Mouse (Mus musculus) cerebellum, adult 2 months (tissue): ENCODE data around the gene Tbc1d22a. TPM values are rescaled to one million over a fixed set of nuclear protein-coding genes. Genes with fewer than 3 reads are reported as not detected.

Experiments used
- DNase-seq, 2 experiments: peaks; one replicate each; pipeline ENCODE4 v3.0.0; 2021
- H3K27ac ChIP-seq: fragments of 200-500 bp; 2 replicates; pipeline ENCODE4 v1.5.1; 2012; ENCODE audit warnings: low read length, control low read depth, inconsistent platforms; ENCODE audit not compliant: insufficient read depth
- H3K27me3 ChIP-seq: fragments of 200-500 bp; 2 replicates; pipeline ENCODE4 v1.6.1; 2012; ENCODE audit warnings: inconsistent platforms, mild to moderate bottlenecking, low read length, moderate library complexity; ENCODE audit not compliant: control insufficient read depth, insufficient read depth
- H3K4me1 ChIP-seq: fragments of 200-500 bp; 2 replicates; pipeline ENCODE4 v1.6.1; 2011; ENCODE audit warnings: low read length; ENCODE audit not compliant: control insufficient read depth, insufficient read depth
- H3K4me3 ChIP-seq: fragments of 200-500 bp; replicated peaks from 2 replicates; pipeline ENCODE3; 2011; ENCODE audit warnings: mild to moderate bottlenecking, low read depth, low read length, control low read depth; ENCODE audit not compliant: insufficient read depth
- CTCF ChIP-seq: fragments of 200-500 bp; IDR thresholded peaks from 2 replicates; pipeline ENCODE4 v1.5.1; 2011; ENCODE audit warnings: low read depth, mild to moderate bottlenecking, control low read depth, low read length, moderate library complexity, borderline replicate concordance; ENCODE audit not compliant: insufficient read depth
- POLR2A ChIP-seq: fragments of 200-500 bp; IDR thresholded peaks from 2 replicates; pipeline ENCODE4 v1.6.1; 2011; ENCODE audit warnings: low read length, control low read depth, borderline replicate concordance; ENCODE audit not compliant: insufficient read depth
- WGBS: fragments of 180-500 bp; shearing (Covaris S2); methylation state at CpG from one replicate; pipeline ENCODE4 v1.1.7; 2018; 5-methylcytosine and 5-hydroxymethylcytosine counted together
- polyA plus RNA-seq: library from polyadenylated mRNA; depleted of rRNA; stranded (reverse); fragments of >200 nt; gene quantifications from 2 replicates; pipeline ENCODE4 v1.2.3, GENCODE M21; 2012; rRNA removed

The Tbc1d22a gene
- polyA plus RNA-seq: 23.0 and 23.3 TPM in 2 replicates

DNA sequence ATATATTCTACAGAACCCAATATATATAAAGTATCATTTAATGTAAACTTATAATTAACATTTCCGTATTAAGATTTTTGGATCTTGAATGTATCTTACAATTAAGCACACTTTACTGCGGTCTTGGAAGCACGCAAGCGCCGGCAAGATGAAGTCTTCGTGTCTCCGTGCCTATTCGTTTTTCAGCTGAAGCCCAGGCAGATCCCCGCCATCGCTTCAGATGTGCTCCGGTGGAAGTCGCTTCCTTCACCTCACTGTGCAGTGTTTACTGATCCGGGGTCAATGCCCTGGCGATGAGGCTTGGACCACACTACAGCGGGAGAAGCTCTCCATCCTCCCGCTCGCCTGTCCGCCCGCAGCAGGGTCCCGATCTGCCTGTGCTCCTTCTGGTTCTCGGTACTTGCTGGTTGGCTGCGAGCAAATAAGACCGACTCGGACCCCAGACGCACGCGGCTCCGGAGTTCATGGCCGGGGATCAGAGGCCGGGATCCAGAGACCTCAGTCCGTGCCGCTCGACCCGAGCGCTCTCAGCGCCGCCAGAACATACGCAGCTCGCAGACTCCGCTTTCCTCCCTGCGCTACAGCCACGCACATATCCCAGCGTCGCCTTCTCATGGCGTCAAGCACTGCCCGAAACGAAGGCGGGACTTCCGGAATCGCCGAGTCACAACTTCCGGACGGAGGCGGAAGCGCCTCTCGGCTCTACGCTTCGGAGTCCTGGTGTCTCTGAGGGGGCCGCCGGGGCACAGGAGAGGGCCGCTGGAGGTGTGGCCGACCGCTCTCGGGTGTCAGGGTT, at the start of gene Tbc1d22a:
Gene Tbc1d22a, plus strand, starts transcription at position 707 of the 796 bp plus-strand sequence.
- Histone ChIP-seq H3K4me3 (peak within 1 kb of the TSS; percentile 87), H3K4me1 (peaks cover 13% of the 10 kb centered on the region; the same call in 1 of the 2 replicates), H3K27me3 (no peaks in the 10 kb centered on the region), H3K27ac (peak within 1 kb of the TSS; percentile 90)
- peak; percentile 93 to 96 for DNase-seq
- WGBS: 1% methylated on average over 64 of the region's 64 CpGs
- TF ChIP-seq CTCF (no peak), POLR2A (peak; percentile 95)

DNA sequence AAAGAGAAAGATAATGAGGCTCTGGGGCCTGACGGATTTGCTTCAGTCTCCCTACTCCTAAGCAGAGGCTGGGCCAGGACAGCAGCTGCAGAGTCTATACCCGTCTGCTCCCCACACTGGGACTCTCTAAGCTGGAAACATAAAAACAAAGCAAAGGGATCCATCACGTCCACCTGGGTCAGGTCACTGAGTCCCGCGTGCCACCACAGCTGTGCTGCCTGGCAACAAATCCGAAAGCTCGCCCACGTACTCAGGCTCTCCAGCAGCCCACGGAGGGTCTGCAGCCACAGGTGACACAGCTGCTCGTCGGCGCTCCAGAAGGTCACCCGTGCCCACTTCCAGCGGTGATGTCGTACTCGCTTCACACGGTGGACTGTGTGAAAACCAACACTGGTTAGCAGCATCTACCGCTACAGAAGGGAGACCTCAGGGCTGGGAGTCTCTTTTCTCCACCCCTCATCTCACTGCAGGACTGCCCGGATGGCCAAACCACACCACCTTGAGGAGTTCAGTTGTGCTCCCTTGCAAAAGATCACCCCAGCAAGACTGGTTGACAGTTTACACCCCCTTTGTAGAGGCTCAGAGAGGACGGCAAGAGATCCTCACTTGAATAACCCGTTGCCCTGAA, 49.4 kb upstream of the Tbc1d22a start:
- WGBS: 79% methylated on average over 21 of the region's 21 CpGs
- peaks cover 45% of the 10 kb centered on the region for H3K4me1 ChIP-seq
- H3K27me3 ChIP-seq: no peaks in the 10 kb centered on the region
- H3K27ac ChIP-seq: no peak overlapping the region
- H3K4me3 ChIP-seq: no peak overlapping the region
- TF ChIP-seq CTCF (no peak), POLR2A (no peak)
- DNase-seq: no peak

DNA sequence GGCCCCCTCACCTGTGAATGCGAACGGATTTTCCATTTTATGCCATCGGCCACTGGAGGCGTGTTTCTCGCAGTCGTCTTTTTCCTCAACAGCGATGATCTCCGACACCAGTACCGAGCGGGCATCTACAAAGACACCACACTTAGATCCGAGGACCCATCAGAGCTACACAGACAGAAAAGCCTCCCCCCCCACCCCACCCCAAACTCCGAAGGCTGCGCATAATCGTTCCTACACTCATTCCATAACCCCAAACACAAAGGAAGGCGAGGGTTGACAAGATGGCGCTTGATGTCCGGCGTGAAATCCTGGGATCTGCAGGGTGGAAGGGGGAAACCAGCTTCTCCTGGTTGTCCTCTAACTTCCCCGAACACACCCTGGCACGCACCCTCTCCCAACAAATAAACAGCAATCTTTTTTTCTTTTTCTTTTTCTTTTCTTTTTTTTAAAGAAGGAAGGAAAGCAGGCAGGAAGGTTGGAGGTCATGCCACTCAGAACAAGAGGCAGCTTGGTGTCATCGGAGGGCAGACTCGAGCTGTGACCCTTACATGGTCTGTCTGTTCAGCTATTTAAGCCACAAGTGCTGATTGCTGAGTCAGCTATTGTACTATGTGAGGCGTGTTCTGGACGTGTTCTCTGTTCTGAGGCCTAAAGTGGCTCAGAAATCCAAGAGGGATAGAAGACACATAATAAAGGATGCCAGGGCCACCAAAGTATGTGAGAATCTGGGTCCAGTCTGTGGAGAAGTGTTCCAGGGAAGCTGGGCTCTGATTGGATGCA, 48.3 kb upstream of the Tbc1d22a start:
- 89% methylated on average over 24 of the region's 24 CpGs for WGBS
- Histone ChIP-seq H3K4me3 (no peak overlapping the region), H3K27me3 (no peaks in the 10 kb centered on the region), H3K27ac (no peak overlapping the region; the same call in 1 of the 2 replicates), H3K4me1 (peaks cover 51% of the 10 kb centered on the region)
- no peak for DNase-seq
- no peak for TF ChIP-seq CTCF

DNA sequence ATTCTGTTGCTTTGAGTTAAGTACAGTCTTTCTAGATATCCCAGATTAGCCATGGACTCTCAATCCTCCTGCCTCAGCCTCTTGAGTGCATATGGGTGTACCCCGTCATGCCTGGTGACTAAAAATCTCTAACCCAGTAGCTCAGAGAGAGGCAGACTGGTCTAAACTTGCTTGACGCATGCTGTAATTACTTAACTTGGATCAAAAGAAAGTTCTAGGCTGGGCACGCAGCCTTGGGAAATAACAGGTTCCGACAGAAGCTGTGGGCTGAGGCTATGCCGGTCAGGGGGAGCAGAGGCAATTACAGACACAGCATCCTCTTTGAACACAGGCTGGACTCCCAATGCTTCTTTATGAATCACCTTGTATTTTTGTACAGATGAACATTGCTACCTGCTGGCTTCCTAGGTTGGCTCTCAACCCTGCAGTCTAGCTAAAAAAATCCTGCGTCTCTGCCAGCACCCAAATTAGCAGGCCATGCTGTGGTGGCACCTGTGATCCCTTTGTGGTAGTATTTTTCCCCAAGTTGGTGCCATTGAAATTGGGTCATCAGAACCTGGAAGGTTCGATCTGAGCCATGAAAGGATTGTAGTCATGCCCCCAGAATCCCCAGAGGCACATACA, 47.1 kb upstream of the Tbc1d22a start:
- no peaks in the 10 kb centered on the region for H3K27me3 ChIP-seq
- H3K4me1 ChIP-seq: peaks cover 56% of the 10 kb centered on the region
- H3K4me3 ChIP-seq: no peak overlapping the region
- 8% methylated on average over 7 of the region's 7 CpGs for WGBS
- no peak for TF ChIP-seq CTCF
- no peak for TF ChIP-seq POLR2A
- DNase-seq: peak; percentile 85 to 96
- H3K27ac ChIP-seq: peak overlapping the region; percentile 49; the same call in 1 of the 2 replicates

DNA sequence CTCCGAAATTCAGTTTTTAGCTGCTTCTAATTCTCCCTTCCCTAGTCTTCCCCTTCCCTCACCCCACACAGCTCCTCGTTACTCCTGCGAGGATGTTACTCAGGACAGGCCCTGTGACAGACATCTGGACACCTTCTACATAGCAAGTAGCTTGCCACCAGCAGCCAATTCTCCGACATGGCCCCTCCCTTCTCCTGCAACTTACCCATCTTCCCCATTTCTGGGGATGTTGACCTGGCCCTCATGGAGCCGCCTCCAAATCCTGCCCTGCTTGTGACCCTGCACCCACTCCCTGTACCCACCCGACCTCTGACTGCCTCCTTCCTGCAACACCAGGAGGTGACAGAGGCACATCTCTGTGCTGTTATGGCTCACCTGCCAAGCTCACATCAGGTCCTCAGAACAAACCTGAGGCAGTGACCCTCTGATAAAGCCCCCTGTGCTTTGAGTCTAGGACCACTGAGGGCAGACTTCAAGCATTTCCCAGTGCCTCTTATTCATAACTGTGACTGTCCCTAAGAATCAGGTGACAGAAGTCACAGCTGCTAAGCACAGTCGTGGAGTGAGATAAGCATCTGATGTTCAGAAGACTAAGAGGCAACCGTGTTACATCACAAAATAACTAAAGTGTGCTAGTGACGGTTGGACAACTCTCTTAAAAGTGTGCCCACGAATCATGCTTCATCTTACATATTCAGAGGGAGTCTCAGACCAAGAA, 46.3 kb upstream of the Tbc1d22a start:
- Histone ChIP-seq H3K4me3 (no peak overlapping the region), H3K4me1 (peaks cover 64% of the 10 kb centered on the region), H3K27ac (peak overlapping the region; percentile 45; the same call in 1 of the 2 replicates), H3K27me3 (no peaks in the 10 kb centered on the region)
- no peak for DNase-seq
- WGBS: 49% methylated on average over 10 of the region's 10 CpGs
- TF ChIP-seq CTCF: no peak
- no peak for TF ChIP-seq POLR2A

DNA sequence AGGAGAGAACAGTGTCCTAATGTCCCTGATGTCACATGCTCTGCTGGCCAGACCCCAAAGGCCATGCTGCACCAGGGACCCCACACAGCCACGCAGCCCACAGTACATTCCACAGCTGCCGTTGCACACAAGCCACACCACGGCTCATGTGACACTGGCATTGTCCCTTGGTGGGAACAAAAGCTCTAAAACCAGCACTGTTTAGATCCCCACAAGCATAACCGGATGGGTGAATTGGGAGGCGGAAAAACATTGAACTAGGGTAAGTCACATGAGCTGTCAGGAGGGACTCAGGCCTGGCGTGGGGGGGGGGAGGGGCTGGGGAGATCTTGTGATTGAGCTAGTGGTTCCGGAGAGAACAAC, 45.8 kb upstream of the Tbc1d22a start:
- 47% methylated on average over 7 of the region's 7 CpGs for WGBS
- Histone ChIP-seq H3K4me1 (peaks cover 69% of the 10 kb centered on the region), H3K4me3 (no peak overlapping the region), H3K27ac (peak overlapping the region; percentile 45; the same call in 1 of the 2 replicates), H3K27me3 (no peaks in the 10 kb centered on the region)
- TF ChIP-seq CTCF (no peak), POLR2A (no peak)
- peak in 1 of 2 experiments; percentile 46 for DNase-seq
